Mouse (Mus musculus) olfactory bulb, adult 2 months (tissue): ENCODE measurements around the gene Il17f. TPM values are rescaled to one million over a fixed set of nuclear protein-coding genes. Genes with fewer than 3 reads are reported as not detected.

Experiments
- H3K27ac ChIP-seq: fragments of 200-500 bp; 2 replicates; pipeline ENCODE4 v1.5.1; 2012; ENCODE audit warnings: low read depth, low read length; ENCODE audit not compliant: insufficient read depth
- H3K4me1 ChIP-seq: fragments of 200-500 bp; 2 replicates; pipeline ENCODE4 v1.6.1; 2012; ENCODE audit warnings: low read length; ENCODE audit not compliant: control insufficient read depth, insufficient read depth
- H3K4me3 ChIP-seq: fragments of 200-500 bp; 2 replicates; pipeline ENCODE4 v1.5.1; 2012; ENCODE audit warnings: mild to moderate bottlenecking, low read depth, low read length, moderate library complexity; ENCODE audit not compliant: insufficient read depth
- CTCF ChIP-seq: fragments of 200-500 bp; IDR thresholded peaks from 2 replicates; pipeline ENCODE4 v1.5.1; 2012; ENCODE audit warnings: low read depth, mild to moderate bottlenecking, low read length, moderate library complexity; ENCODE audit not compliant: insufficient read depth
- POLR2A ChIP-seq: fragments of 200-500 bp; IDR thresholded peaks from 2 replicates; pipeline ENCODE4 v1.6.1; 2012; ENCODE audit warnings: mild to moderate bottlenecking, low read depth, low read length, moderate library complexity; ENCODE audit not compliant: insufficient read depth
- WGBS: fragments of 180-500 bp; shearing (Covaris S2); methylation state at CpG from one replicate; pipeline ENCODE4 v1.1.7; 2018; 5-methylcytosine and 5-hydroxymethylcytosine counted together
- polyA plus RNA-seq: library from polyadenylated mRNA; stranded (reverse); fragments of >200 nt; gene quantifications from 2 replicates; pipeline ENCODE4 v1.2.4, GENCODE M21; 2012; ENCODE audit warnings: low replicate concordance; ENCODE audit not compliant: missing spikeins, insufficient read depth, insufficient read length

The Il17f gene
- polyA plus RNA-seq, 1 experiment = not detected

- Histone ChIP-seq H3K27ac (no peak overlapping the region), H3K4me1 (no peaks in the 10 kb centered on the region), H3K4me3 (no peak overlapping the region)
- TF ChIP-seq POLR2A = no peak
- no peak for TF ChIP-seq CTCF
- 29% methylated on average over 4 of the region's 4 CpGs for WGBS
Measured at GRCm38 (mm10) chr1:20823471-20823870, 33.1 kb upstream of the Il17f start.

DNA sequence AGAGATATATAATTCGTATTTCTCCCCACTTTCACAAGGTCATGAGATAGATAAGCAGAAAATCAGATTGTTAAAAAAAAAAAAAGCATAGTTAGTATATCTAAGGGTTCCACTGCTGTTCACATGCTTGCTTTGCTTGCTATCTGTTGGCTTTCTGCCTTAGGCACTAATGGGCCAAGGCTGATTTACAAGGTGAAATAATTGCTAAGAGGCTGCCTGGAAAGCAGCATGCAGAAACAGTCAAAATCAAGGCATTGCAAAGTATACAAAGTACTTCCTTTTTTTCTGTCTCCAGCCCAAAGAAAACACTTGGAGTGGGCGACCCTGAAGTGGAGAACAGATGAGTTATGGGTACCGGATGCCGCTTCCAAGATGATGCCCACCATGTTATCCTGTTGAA, 30.5 kb upstream of the Il17f start:
- TF ChIP-seq POLR2A = no peak
- no peak for TF ChIP-seq CTCF
- 86% methylated on average over 4 of the region's 4 CpGs for WGBS

GRCm38 (mm10) chr1:20819771-20820605, 29.6 kb upstream of the Il17f start, which contains the start of gene Mcm3:
Gene Mcm3 (minus strand): TSS chr1:20820312.
- Histone ChIP-seq H3K27ac (no peak within 1 kb of the TSS), H3K4me1 (no peaks in the 10 kb centered on the region), H3K4me3 (peak within 1 kb of the TSS; percentile 60)
- under 1% methylated on average over 52 of the region's 52 CpGs for WGBS
- no peak for TF ChIP-seq POLR2A
- no peak for TF ChIP-seq CTCF

More for the DNA sequence above, 30.5 kb upstream of the Il17f start:
- no peaks in the 10 kb centered on the region for H3K4me1 ChIP-seq
- no peak overlapping the region for H3K27ac ChIP-seq
- H3K4me3 ChIP-seq = no peak overlapping the region

- Histone ChIP-seq H3K4me1 (no peaks in the 10 kb centered on the region), H3K4me3 (no peak overlapping the region), H3K27ac (no peak overlapping the region)
- no peak for TF ChIP-seq POLR2A
- no peak for TF ChIP-seq CTCF
- 59% methylated on average over 12 of the region's 12 CpGs for WGBS
Measured at GRCm38 (mm10) chr1:20817596-20817995, 27.2 kb upstream of the Il17f start.

DNA sequence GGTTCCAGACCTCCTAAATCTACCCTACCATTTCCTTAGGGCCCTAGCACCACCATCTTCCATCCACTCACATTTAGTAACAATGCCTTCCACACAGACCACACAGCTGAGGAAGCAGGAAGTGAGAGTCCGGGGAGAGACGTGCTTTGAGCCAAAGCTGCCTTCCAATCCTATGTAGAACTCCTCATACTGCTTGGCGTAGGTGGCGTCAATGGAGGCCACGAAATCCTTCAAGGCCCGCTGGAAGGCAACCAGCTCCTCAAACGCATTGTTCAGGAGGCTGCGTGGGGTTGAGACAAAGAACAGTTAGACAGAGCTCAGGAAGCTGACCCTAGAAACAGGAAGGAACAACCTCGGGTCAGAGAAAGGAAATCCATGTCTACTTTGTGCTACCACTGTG, 26.8 kb upstream of the Il17f start:
- H3K4me3 ChIP-seq = no peak overlapping the region
- H3K4me1 ChIP-seq = no peaks in the 10 kb centered on the region
- TF ChIP-seq POLR2A (no peak), CTCF (no peak)
- WGBS = 77% methylated on average over 9 of the region's 9 CpGs
- no peak overlapping the region for H3K27ac ChIP-seq

- no peak for TF ChIP-seq POLR2A
- WGBS = 94% methylated on average over 8 of the region's 8 CpGs
Measured at GRCm38 (mm10) chr1:20814521-20814920, 24.1 kb upstream of the Il17f start.

GRCm38 (mm10) chr1:20804526-20804925, 14.1 kb upstream of the Il17f start:
- 97% methylated on average over 10 of the region's 10 CpGs for WGBS

More at GRCm38 (mm10) chr1:20814521-20814920, 24.1 kb upstream of the Il17f start:
- Histone ChIP-seq H3K4me1 (no peaks in the 10 kb centered on the region), H3K4me3 (no peak overlapping the region), H3K27ac (no peak overlapping the region)

DNA sequence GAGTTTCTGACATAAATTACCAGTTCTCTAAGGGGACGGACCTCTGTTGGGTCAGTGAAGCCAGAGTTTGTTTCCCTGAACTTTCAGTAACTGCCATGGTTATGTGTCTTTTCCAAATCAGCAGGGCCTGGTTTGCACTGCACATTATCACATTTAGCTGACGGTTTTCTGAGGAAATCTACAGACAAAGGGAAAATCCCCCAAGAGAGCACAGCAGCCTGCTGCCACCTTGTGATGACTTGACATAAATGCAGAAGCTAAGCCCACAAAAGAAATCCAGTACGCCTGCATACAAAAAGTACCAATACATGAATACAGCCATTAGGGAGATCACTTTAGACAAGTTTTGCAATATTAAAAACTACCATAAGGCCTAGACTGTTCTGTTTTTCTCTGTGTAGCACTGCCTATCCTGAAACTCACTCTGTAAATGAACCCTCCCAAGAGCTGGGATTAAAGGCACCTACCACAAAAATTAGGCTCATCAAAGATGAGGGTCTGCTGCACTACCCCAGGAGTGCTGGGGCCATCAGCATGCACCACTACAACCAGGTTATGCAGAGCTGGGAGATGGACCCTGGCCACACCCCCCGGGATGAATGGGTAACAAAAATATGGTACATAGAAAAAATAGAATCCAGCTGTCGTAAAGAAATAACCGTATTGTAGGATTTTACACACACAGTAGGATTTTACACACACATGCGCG, 11.4 kb upstream of the Il17f start:
- TF ChIP-seq CTCF = no peak
- no peak for TF ChIP-seq POLR2A
- WGBS = 73% methylated on average over 8 of the region's 8 CpGs
- no peak overlapping the region for H3K4me3 ChIP-seq
- H3K4me1 ChIP-seq = no peaks in the 10 kb centered on the region
- no peak overlapping the region for H3K27ac ChIP-seq

More at GRCm38 (mm10) chr1:20804526-20804925, 14.1 kb upstream of the Il17f start:
- Histone ChIP-seq H3K4me1 (no peaks in the 10 kb centered on the region), H3K4me3 (no peak overlapping the region), H3K27ac (no peak overlapping the region)
- no peak for TF ChIP-seq POLR2A
- no peak for TF ChIP-seq CTCF

GRCm38 (mm10) chr1:20801275-20801674, 10.9 kb upstream of the Il17f start:
- no peak overlapping the region for H3K4me3 ChIP-seq
- no peaks in the 10 kb centered on the region for H3K4me1 ChIP-seq
- TF ChIP-seq CTCF = no peak
- WGBS = 95% methylated on average over 2 of the region's 2 CpGs
- no peak overlapping the region for H3K27ac ChIP-seq
